Mouse (Mus musculus) layer of hippocampus, adult 2 months (tissue): ENCODE results near the gene Ifitm5. TPM values are rescaled to one million over a fixed set of nuclear protein-coding genes. Genes with fewer than 3 reads are reported as not detected.

ENCODE experiments used
- DNase-seq, 2 experiments: peaks; one replicate each; pipeline ENCODE4 v3.0.0; 2022; ENCODE audit warnings: low spot score in 2 of 2
- H3K27ac ChIP-seq: fragments of 200-600 bp; 2 replicates; pipeline ENCODE4 v1.8.1; 2022
- H3K4me3 ChIP-seq: fragments of 200-600 bp; 2 replicates; pipeline ENCODE4 v1.8.1; 2022; ENCODE audit warnings: mild to moderate bottlenecking
- CTCF ChIP-seq: fragments of 200-600 bp; conservative IDR thresholded peaks from 2 replicates; pipeline ENCODE4 v1.8.1; 2022; ENCODE audit warnings: antibody characterized with exemption, mild to moderate bottlenecking, moderate library complexity
- total RNA-seq, 2 experiments: library from RNA; stranded (reverse); gene quantifications; 2 replicates each; pipeline ENCODE4 v1.2.3; 2021

Ifitm5 gene
- total RNA-seq, 2 experiments from 2014 or later: not detected

- no peak overlapping the region for H3K27ac ChIP-seq
- TF ChIP-seq CTCF: no peak
- H3K4me3 ChIP-seq: no peak overlapping the region
- DNase-seq: no peak
Measured at GRCm38 (mm10) chr7:140942811-140943210, 7.3 kb downstream of the Ifitm5 start.

- Histone ChIP-seq H3K27ac (peak overlapping the region; percentile 89), H3K4me3 (peak overlapping the region; percentile 54)
- DNase-seq: no peak
- TF ChIP-seq CTCF: no peak
Measured at GRCm38 (mm10) chr7:140942341-140942740, 7.8 kb downstream of the Ifitm5 start.

GRCm38 (mm10) chr7:140941222-140942051 is 8.7 kb downstream of the Ifitm5 start, which contains the start of gene Pgghg:
Gene Pgghg, plus strand, starts transcription at chr7:140941391.
- Histone ChIP-seq H3K4me3 (peak within 1 kb of the TSS; percentile 54), H3K27ac (peak within 1 kb of the TSS; percentile 89)
- TF ChIP-seq CTCF: peak; percentile 93
- DNase-seq: peak; percentile 45 to 58

- TF ChIP-seq CTCF: no peak
- DNase-seq: no peak
Measured at GRCm38 (mm10) chr7:140939669-140940171, 10.4 kb downstream of the Ifitm5 start.

GRCm38 (mm10) chr7:140938896-140939295 is 11.2 kb downstream of the Ifitm5 start:
- no peak for TF ChIP-seq CTCF
- no peak for DNase-seq
- H3K27ac ChIP-seq: no peak overlapping the region
- H3K4me3 ChIP-seq: no peak overlapping the region

More at GRCm38 (mm10) chr7:140939669-140940171, 10.4 kb downstream of the Ifitm5 start:
- Histone ChIP-seq H3K4me3 (no peak overlapping the region), H3K27ac (no peak overlapping the region)

- H3K27ac ChIP-seq: no peak overlapping the region
- peak; percentile 38 for TF ChIP-seq CTCF
- H3K4me3 ChIP-seq: no peak overlapping the region
- no peak for DNase-seq
Measured at GRCm38 (mm10) chr7:140938436-140938835, 11.7 kb downstream of the Ifitm5 start.

- no peak for TF ChIP-seq CTCF
- Histone ChIP-seq H3K4me3 (no peak overlapping the region), H3K27ac (no peak overlapping the region)
- DNase-seq: no peak
Measured at GRCm38 (mm10) chr7:140927181-140927580, 22.9 kb downstream of the Ifitm5 start.

GRCm38 (mm10) chr7:140923070-140923775 is 26.9 kb downstream of the Ifitm5 start:
- no peak for DNase-seq
- Histone ChIP-seq H3K4me3 (peak overlapping the region; percentile 53), H3K27ac (no peak overlapping the region)
- TF ChIP-seq CTCF: no peak

GRCm38 (mm10) chr7:140922398-140923069 is 27.6 kb downstream of the Ifitm5 start:
- peak overlapping the region; percentile 53 for H3K4me3 ChIP-seq
- no peak overlapping the region for H3K27ac ChIP-seq
- no peak for DNase-seq
- no peak for TF ChIP-seq CTCF

GRCm38 (mm10) chr7:140921225-140921975 is 28.7 kb downstream of the Ifitm5 start:
- no peak overlapping the region for H3K27ac ChIP-seq
- no peak for TF ChIP-seq CTCF
- H3K4me3 ChIP-seq: no peak overlapping the region
- no peak for DNase-seq

GRCm38 (mm10) chr7:140920418-140921029 is 29.6 kb downstream of the Ifitm5 start, which contains the start of gene Nlrp6:
Gene Nlrp6, plus strand, starts transcription at chr7:140920902.
- H3K4me3 ChIP-seq: no peak within 1 kb of the TSS
- no peak for DNase-seq
- H3K27ac ChIP-seq: no peak within 1 kb of the TSS
- TF ChIP-seq CTCF: no peak

GRCm38 (mm10) chr7:140919911-140920310 is 30.2 kb downstream of the Ifitm5 start:
- Histone ChIP-seq H3K27ac (no peak overlapping the region), H3K4me3 (no peak overlapping the region)
- TF ChIP-seq CTCF: no peak
- DNase-seq: no peak
